Mouse (Mus musculus) midbrain, embryonic 13.5 days (tissue): Measurements from ENCODE around the gene Cmtm3. TPM values are rescaled to one million over a fixed set of nuclear protein-coding genes. Genes with fewer than 3 reads are reported as not detected.
A peak's percentile ranks its signal among the peaks of the same experiment; 100 is the strongest.

Source experiments
- ATAC-seq: fragments of 200-750 bp; cut with Nextera tagmentation; 2 replicates; pipeline ENCODE4 v1.8.0; 2017; ENCODE audit warnings: mild to moderate bottlenecking, moderate TSS enrichment, moderate library complexity
- H3K27ac ChIP-seq: fragments of 300-500 bp; sonication (generic); 2 replicates; pipeline ENCODE4 v1.5.1; 2015; ENCODE audit warnings: inconsistent platforms, mild to moderate bottlenecking, moderate library complexity
- H3K27me3 ChIP-seq: fragments of 300-500 bp; sonication (generic); 2 replicates; pipeline ENCODE4 v1.6.1; 2015; ENCODE audit warnings: mild to moderate bottlenecking, inconsistent platforms
- H3K36me3 ChIP-seq: fragments of 300-500 bp; sonication (generic); 2 replicates; pipeline ENCODE4 v1.6.1; 2015; ENCODE audit warnings: mild to moderate bottlenecking, inconsistent platforms
- H3K4me1 ChIP-seq: fragments of 300-500 bp; sonication (generic); replicated peaks from 2 replicates; pipeline ENCODE4 v1.6.1; 2015; ENCODE audit warnings: inconsistent platforms
- H3K4me2 ChIP-seq: fragments of 300-500 bp; sonication (generic); replicated peaks from 2 replicates; pipeline ENCODE4 v1.6.1; 2015; ENCODE audit warnings: moderate library complexity, mild to moderate bottlenecking, inconsistent platforms
- H3K4me3 ChIP-seq: fragments of 300-500 bp; sonication (generic); replicated peaks from 2 replicates; pipeline ENCODE4 v1.5.1; 2015; ENCODE audit warnings: mild to moderate bottlenecking, inconsistent platforms
- H3K9ac ChIP-seq: fragments of 300-500 bp; sonication (generic); replicated peaks from 2 replicates; pipeline ENCODE4 v1.6.1; 2015; ENCODE audit warnings: mild to moderate bottlenecking, inconsistent platforms
- H3K9me3 ChIP-seq: fragments of 300-500 bp; sonication (generic); 2 replicates; pipeline ENCODE4 v1.6.1; 2016; ENCODE audit warnings: mild to moderate bottlenecking, inconsistent platforms
- WGBS: fragments of 180-500 bp; shearing (Covaris S2); methylation state at CpG from one replicate; pipeline ENCODE4 v1.1.7; 2015; 5-methylcytosine and 5-hydroxymethylcytosine counted together
- polyA plus RNA-seq: library from polyadenylated mRNA; unstranded; fragments of >200 nt; fragmentation: Nextera tagmentation; extraction: Ambion mirVana; gene quantifications from 2 replicates; pipeline ENCODE4 v1.2.1, GENCODE M21; 2015

The Cmtm3 gene
- polyA plus RNA-seq, 1 experiment from 2014 or later, result 34.9 TPM

GRCm38 (mm10) chr8:104332665-104333631 lies 6.3 kb upstream of the Cmtm3 start:
- H3K4me2 ChIP-seq, result no peak overlapping the region
- no peak overlapping the region for H3K27ac ChIP-seq
- WGBS, result 81% methylated on average over 5 of the region's 5 CpGs
- no peaks in the 10 kb centered on the region for H3K27me3 ChIP-seq
- H3K9ac ChIP-seq, result no peak overlapping the region
- H3K9me3 ChIP-seq, result no peaks in the 10 kb centered on the region
- no peaks in the 10 kb centered on the region for H3K36me3 ChIP-seq
- no peak for ATAC-seq
- no peak overlapping the region for H3K4me3 ChIP-seq
- H3K4me1 ChIP-seq, result no peaks in the 10 kb centered on the region

GRCm38 (mm10) chr8:104333786-104334185 lies 5.4 kb upstream of the Cmtm3 start:
- no peak overlapping the region for H3K4me2 ChIP-seq
- no peak overlapping the region for H3K27ac ChIP-seq
- no peaks in the 10 kb centered on the region for H3K9me3 ChIP-seq
- no peak overlapping the region for H3K9ac ChIP-seq
- no peak overlapping the region for H3K4me3 ChIP-seq
- no peaks in the 10 kb centered on the region for H3K27me3 ChIP-seq
- WGBS, result 81% methylated on average over 5 of the region's 5 CpGs
- no peak for ATAC-seq
- H3K36me3 ChIP-seq, result no peaks in the 10 kb centered on the region
- no peaks in the 10 kb centered on the region for H3K4me1 ChIP-seq

- H3K4me3 ChIP-seq, result no peak overlapping the region
- no peak overlapping the region for H3K27ac ChIP-seq
- 83% methylated on average over 1 of the region's 1 CpGs for WGBS
- H3K9me3 ChIP-seq, result no peaks in the 10 kb centered on the region
- no peaks in the 10 kb centered on the region for H3K4me1 ChIP-seq
- no peak overlapping the region for H3K9ac ChIP-seq
- no peak overlapping the region for H3K4me2 ChIP-seq
- H3K27me3 ChIP-seq, result no peaks in the 10 kb centered on the region
- H3K36me3 ChIP-seq, result no peaks in the 10 kb centered on the region
- no peak for ATAC-seq
Measured at GRCm38 (mm10) chr8:104334196-104334595, 5.0 kb upstream of the Cmtm3 start.

GRCm38 (mm10) chr8:104336806-104337205 lies 2.4 kb upstream of the Cmtm3 start:
- no peaks in the 10 kb centered on the region for H3K9me3 ChIP-seq
- H3K9ac ChIP-seq, result no peak overlapping the region
- 85% methylated on average over 1 of the region's 1 CpGs for WGBS
- no peak overlapping the region for H3K27ac ChIP-seq
- no peak overlapping the region for H3K4me2 ChIP-seq
- H3K27me3 ChIP-seq, result no peaks in the 10 kb centered on the region
- H3K4me3 ChIP-seq, result no peak overlapping the region
- H3K4me1 ChIP-seq, result peaks cover 19% of the 10 kb centered on the region
- no peaks in the 10 kb centered on the region for H3K36me3 ChIP-seq
- ATAC-seq, result no peak

- H3K4me3 ChIP-seq, result no peak overlapping the region
- no peaks in the 10 kb centered on the region for H3K36me3 ChIP-seq
- no peak for ATAC-seq
- H3K4me2 ChIP-seq, result no peak overlapping the region
- H3K27ac ChIP-seq, result no peak overlapping the region
- no peaks in the 10 kb centered on the region for H3K27me3 ChIP-seq
- no peak overlapping the region for H3K9ac ChIP-seq
- H3K4me1 ChIP-seq, result peaks cover 19% of the 10 kb centered on the region
- no peaks in the 10 kb centered on the region for H3K9me3 ChIP-seq
- WGBS, result 57% methylated on average over 3 of the region's 3 CpGs
Measured at GRCm38 (mm10) chr8:104337890-104338289, 1.3 kb upstream of the Cmtm3 start.

GRCm38 (mm10) chr8:104339983-104340232 lies 698 bp downstream of the Cmtm3 start:
- Histone ChIP-seq H3K9ac (peak overlapping the region; percentile 77), H3K4me2 (peak overlapping the region; percentile 84), H3K27me3 (no peaks in the 10 kb centered on the region), H3K4me3 (peak overlapping the region; percentile 61), H3K4me1 (peaks cover 19% of the 10 kb centered on the region), H3K9me3 (no peaks in the 10 kb centered on the region), H3K36me3 (no peaks in the 10 kb centered on the region), H3K27ac (no peak overlapping the region)
- peak; percentile 24 for ATAC-seq
- 3% methylated on average over 6 of the region's 6 CpGs for WGBS

- H3K27ac ChIP-seq, result peak overlapping the region; percentile 44
- peak; percentile 84 for ATAC-seq
- under 1% methylated on average over 54 of the region's 54 CpGs for WGBS
Measured at GRCm38 (mm10) chr8:104340233-104341105, 1.3 kb downstream of the Cmtm3 start.

GRCm38 (mm10) chr8:104341106-104341561 lies 1.9 kb downstream of the Cmtm3 start:
- peak; percentile 75 for ATAC-seq
- peak overlapping the region; percentile 84 for H3K4me2 ChIP-seq
- H3K36me3 ChIP-seq, result 0 out of 2 replicates have a peak, but pooled peaks cover 3% of the 10 kb centered on the region
- H3K4me1 ChIP-seq, result peaks cover 19% of the 10 kb centered on the region
- WGBS, result 1% methylated on average over 24 of the region's 24 CpGs
- H3K9ac ChIP-seq, result peak overlapping the region; percentile 77
- H3K27ac ChIP-seq, result peak overlapping the region; percentile 44
- no peaks in the 10 kb centered on the region for H3K27me3 ChIP-seq
- H3K4me3 ChIP-seq, result peak overlapping the region; percentile 61
- H3K9me3 ChIP-seq, result no peaks in the 10 kb centered on the region

More at GRCm38 (mm10) chr8:104340233-104341105, 1.3 kb downstream of the Cmtm3 start:
- Histone ChIP-seq H3K36me3 (0 out of 2 replicates have a peak, but pooled peaks cover 2% of the 10 kb centered on the region), H3K4me2 (peak overlapping the region; percentile 84), H3K9me3 (no peaks in the 10 kb centered on the region), H3K4me1 (peaks cover 19% of the 10 kb centered on the region), H3K27me3 (no peaks in the 10 kb centered on the region), H3K9ac (peak overlapping the region; percentile 77), H3K4me3 (peak overlapping the region; percentile 61)

- Histone ChIP-seq H3K9ac (no peak overlapping the region), H3K9me3 (no peaks in the 10 kb centered on the region), H3K27ac (no peak overlapping the region), H3K27me3 (no peaks in the 10 kb centered on the region), H3K36me3 (0 out of 2 replicates have a peak, but pooled peaks cover 6% of the 10 kb centered on the region), H3K4me1 (peaks cover 19% of the 10 kb centered on the region), H3K4me3 (peak overlapping the region; percentile 61; the same call in 1 of the 2 replicates), H3K4me2 (peak overlapping the region; percentile 84)
- ATAC-seq, result no peak; the same call in 1 of the 2 replicates
- WGBS, result 56% methylated on average over 6 of the region's 6 CpGs
Measured at GRCm38 (mm10) chr8:104341678-104342077, 2.5 kb downstream of the Cmtm3 start.

- no peak overlapping the region for H3K4me3 ChIP-seq
- H3K4me2 ChIP-seq, result no peak overlapping the region
- no peaks in the 10 kb centered on the region for H3K27me3 ChIP-seq
- 87% methylated on average over 5 of the region's 5 CpGs for WGBS
- no peak overlapping the region for H3K27ac ChIP-seq
- H3K9ac ChIP-seq, result no peak overlapping the region
- H3K36me3 ChIP-seq, result 0 out of 2 replicates have a peak, but pooled peaks cover 8% of the 10 kb centered on the region
- H3K9me3 ChIP-seq, result no peaks in the 10 kb centered on the region
- H3K4me1 ChIP-seq, result peaks cover 19% of the 10 kb centered on the region
- ATAC-seq, result no peak
Measured at GRCm38 (mm10) chr8:104342426-104342825, 3.2 kb downstream of the Cmtm3 start.

- no peak overlapping the region for H3K27ac ChIP-seq
- WGBS, result 12% methylated on average over 7 of the region's 7 CpGs
- peaks cover 19% of the 10 kb centered on the region for H3K4me1 ChIP-seq
- peaks cover 13% of the 10 kb centered on the region; the same call in 1 of the 2 replicates for H3K36me3 ChIP-seq
- peak; percentile 51 for ATAC-seq
- no peak overlapping the region for H3K4me3 ChIP-seq
- no peak overlapping the region for H3K4me2 ChIP-seq
- H3K9me3 ChIP-seq, result no peaks in the 10 kb centered on the region
- no peaks in the 10 kb centered on the region for H3K27me3 ChIP-seq
- H3K9ac ChIP-seq, result no peak overlapping the region
Measured at GRCm38 (mm10) chr8:104343957-104344356, 4.7 kb downstream of the Cmtm3 start.

- Histone ChIP-seq H3K36me3 (peaks cover 13% of the 10 kb centered on the region; the same call in 1 of the 2 replicates), H3K9ac (no peak overlapping the region), H3K4me2 (no peak overlapping the region), H3K9me3 (no peaks in the 10 kb centered on the region), H3K4me3 (no peak overlapping the region), H3K27ac (no peak overlapping the region), H3K4me1 (peaks cover 16% of the 10 kb centered on the region), H3K27me3 (no peaks in the 10 kb centered on the region)
- ATAC-seq, result no peak
- 90% methylated on average over 5 of the region's 5 CpGs for WGBS
Measured at GRCm38 (mm10) chr8:104344622-104345021, 5.4 kb downstream of the Cmtm3 start.
